Mouse (Mus musculus) olfactory bulb, adult 2 months (tissue): ENCODE measurements around the gene Tmem174. TPM values are rescaled to one million over a fixed set of nuclear protein-coding genes. Genes with fewer than 3 reads are reported as not detected.

Source experiments
- H3K27ac ChIP-seq: fragments of 200-500 bp; 2 replicates; pipeline ENCODE4 v1.5.1; 2012; ENCODE audit warnings: low read depth, low read length; ENCODE audit not compliant: insufficient read depth
- H3K4me1 ChIP-seq: fragments of 200-500 bp; 2 replicates; pipeline ENCODE4 v1.6.1; 2012; ENCODE audit warnings: low read length; ENCODE audit not compliant: control insufficient read depth, insufficient read depth
- H3K4me3 ChIP-seq: fragments of 200-500 bp; 2 replicates; pipeline ENCODE4 v1.5.1; 2012; ENCODE audit warnings: mild to moderate bottlenecking, low read depth, low read length, moderate library complexity; ENCODE audit not compliant: insufficient read depth
- CTCF ChIP-seq: fragments of 200-500 bp; IDR thresholded peaks from 2 replicates; pipeline ENCODE4 v1.5.1; 2012; ENCODE audit warnings: low read depth, mild to moderate bottlenecking, low read length, moderate library complexity; ENCODE audit not compliant: insufficient read depth
- POLR2A ChIP-seq: fragments of 200-500 bp; IDR thresholded peaks from 2 replicates; pipeline ENCODE4 v1.6.1; 2012; ENCODE audit warnings: mild to moderate bottlenecking, low read depth, low read length, moderate library complexity; ENCODE audit not compliant: insufficient read depth
- WGBS: fragments of 180-500 bp; shearing (Covaris S2); methylation state at CpG from one replicate; pipeline ENCODE4 v1.1.7; 2018; 5-methylcytosine and 5-hydroxymethylcytosine counted together
- polyA plus RNA-seq: library from polyadenylated mRNA; stranded (reverse); fragments of >200 nt; gene quantifications from 2 replicates; pipeline ENCODE4 v1.2.4, GENCODE M21; 2012; ENCODE audit warnings: low replicate concordance; ENCODE audit not compliant: missing spikeins, insufficient read depth, insufficient read length

The Tmem174 gene
- polyA plus RNA-seq, 1 experiment: not detected

DNA sequence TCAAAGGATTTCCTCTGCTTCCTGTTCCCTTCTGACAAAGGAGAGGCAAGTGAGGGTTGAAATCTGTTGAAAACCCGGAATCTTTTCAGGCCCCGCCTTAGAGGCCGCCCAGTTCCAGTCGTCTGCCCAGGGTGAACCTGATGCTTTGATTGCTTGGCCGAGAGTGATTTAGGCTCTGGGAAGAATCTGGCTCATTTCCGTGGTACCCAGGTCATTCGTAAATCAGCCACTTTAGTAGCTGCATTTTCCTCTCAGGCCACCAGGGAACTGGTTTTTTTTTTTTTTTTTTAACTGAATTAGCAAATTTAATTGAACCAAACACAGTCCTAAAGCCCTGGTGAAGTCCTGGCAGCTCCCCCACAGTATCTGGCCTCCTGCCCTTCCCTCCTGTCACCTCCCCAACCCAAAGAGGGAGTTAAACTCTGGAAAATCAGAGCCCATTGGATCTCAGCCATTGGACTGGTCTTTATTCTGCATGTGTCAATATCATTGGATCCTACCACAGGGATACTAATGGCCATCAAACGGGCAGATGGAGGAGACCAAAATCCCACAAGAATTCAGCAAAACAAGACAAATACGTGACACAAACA, 29.2 kb downstream of the Tmem174 start:
- no peak for TF ChIP-seq CTCF
- Histone ChIP-seq H3K4me1 (no peaks in the 10 kb centered on the region), H3K4me3 (no peak overlapping the region), H3K27ac (no peak overlapping the region)
- WGBS: 50% methylated on average over 9 of the region's 9 CpGs

DNA sequence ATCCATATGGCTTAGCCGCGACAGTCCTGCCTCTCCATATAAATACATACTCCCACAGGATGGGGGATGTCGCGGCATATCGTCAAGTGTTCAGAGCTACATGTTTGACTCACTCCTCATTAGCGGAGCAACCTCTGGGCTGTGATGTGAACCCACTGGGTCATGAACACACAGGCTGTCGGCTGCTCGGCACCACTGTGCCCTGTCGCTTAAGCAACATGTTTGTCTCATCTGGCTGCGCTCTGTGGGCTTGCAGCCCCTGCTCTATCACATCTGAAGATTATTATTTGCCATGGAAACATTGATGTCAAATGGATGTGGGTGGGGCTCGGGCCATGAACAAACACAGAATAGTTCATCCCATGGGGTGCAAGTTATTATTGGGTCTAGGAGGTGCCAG, 33.4 kb downstream of the Tmem174 start:
- TF ChIP-seq CTCF: no peak
- no peak for TF ChIP-seq POLR2A
- Histone ChIP-seq H3K4me3 (no peak overlapping the region), H3K4me1 (no peaks in the 10 kb centered on the region), H3K27ac (no peak overlapping the region)
- 87% methylated on average over 11 of the region's 11 CpGs for WGBS

DNA sequence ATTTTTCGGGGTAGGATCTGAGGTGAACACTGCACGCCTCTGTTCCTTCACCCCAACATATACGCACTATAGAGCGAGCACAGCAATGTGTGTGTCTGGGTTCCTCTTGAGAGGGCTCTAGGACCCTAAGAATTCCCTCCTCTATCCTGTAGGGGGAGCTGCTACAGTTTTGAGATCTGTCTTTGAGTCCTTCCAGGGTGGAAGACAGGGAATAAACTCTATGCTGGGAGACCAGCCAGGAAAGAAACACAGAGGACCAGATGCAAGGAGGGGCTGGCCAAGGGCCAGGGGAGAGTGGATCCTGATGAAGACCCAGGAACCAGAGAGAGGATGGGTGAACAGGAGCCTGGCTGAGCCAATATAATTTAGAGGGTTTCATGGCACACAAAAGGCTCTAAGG, 40.5 kb downstream of the Tmem174 start:
- whole genome bisulfite sequencing: 81% methylated on average over 4 of the region's 4 CpGs
- H3K4me3 ChIP-seq: no peak overlapping the region
- TF ChIP-seq CTCF: no peak
- no peak for TF ChIP-seq POLR2A
- no peak overlapping the region for H3K27ac ChIP-seq
- H3K4me1 ChIP-seq: no peaks in the 10 kb centered on the region

DNA sequence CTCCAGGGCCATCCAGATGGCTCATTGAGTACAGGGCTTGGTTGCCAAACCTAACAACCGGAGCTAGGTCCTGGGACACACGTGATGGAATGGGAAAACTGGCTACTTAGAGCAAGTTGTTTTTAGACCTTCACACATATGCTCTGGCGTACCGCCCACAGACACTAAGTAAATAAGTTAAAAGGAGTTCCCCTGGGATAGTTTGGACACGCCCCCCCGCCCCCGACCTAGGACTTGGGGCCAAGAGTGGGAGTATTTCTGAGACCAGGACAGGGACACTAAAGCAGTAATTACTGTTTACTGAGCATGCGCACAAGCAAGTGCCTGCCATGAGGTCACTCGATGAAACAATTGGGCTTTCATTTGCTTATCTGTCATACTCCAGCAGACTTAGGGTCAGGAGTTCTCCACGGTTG, 42.5 kb downstream of the Tmem174 start:
- H3K4me3 ChIP-seq: no peak overlapping the region
- no peak overlapping the region for H3K27ac ChIP-seq
- no peak for TF ChIP-seq POLR2A
- WGBS: 81% methylated on average over 10 of the region's 10 CpGs
- no peaks in the 10 kb centered on the region for H3K4me1 ChIP-seq

DNA sequence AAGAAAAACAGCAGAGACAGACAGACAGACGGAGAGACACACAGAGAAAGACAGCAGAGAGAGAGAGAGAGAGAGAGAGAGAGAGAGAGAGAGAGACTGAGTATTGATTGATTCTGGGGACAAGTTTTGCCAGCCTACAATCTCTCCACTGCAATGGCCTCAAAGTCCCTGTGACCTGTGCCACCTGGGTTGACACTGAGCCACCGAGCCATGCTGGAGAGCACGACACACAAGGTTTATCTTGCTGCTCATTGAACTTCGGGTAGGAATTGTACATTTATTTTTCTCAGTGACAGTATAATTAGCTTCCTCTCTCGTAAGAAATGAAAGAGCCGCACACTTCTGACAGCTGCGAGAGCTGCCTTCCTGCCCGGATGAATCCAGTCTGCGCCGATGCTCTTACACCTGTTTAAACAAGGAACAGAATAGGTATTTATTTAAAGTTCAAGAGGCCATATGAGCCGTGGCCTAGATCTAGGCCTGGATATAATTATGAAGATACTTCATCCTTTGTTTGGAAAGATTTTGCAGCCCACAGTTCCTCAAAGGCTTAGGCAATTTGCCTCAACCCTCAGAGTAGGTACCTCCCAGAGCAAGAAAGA, 43.2 kb downstream of the Tmem174 start:
- Histone ChIP-seq H3K4me1 (peaks cover under 1% of the 10 kb centered on the region), H3K27ac (no peak overlapping the region), H3K4me3 (no peak overlapping the region)
- 81% methylated on average over 11 of the region's 11 CpGs for WGBS
- TF ChIP-seq CTCF (no peak), POLR2A (no peak)

DNA sequence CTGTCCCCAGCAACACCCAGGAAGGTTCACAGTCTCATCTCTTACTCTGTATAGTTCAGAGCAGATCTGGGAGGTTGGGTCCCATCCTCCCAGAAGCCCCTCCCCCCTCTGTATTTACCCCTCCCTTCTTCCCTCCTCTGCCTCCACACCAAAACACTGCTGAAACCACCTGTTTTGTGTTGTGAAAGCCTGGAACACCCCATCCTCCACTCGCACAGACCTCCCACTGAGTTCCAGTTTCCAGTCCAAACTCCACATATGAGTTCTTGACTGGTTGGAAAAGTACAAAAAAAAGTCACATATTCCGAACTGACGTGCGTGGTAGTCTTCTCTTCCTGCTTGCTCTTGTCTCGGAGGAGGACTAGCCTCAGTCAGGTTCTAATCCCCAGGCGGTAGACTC, 45.8 kb downstream of the Tmem174 start:
- TF ChIP-seq POLR2A: no peak
- no peak overlapping the region for H3K27ac ChIP-seq
- H3K4me1 ChIP-seq: peaks cover 6% of the 10 kb centered on the region
- WGBS: 73% methylated on average over 6 of the region's 6 CpGs
- H3K4me3 ChIP-seq: no peak overlapping the region

DNA sequence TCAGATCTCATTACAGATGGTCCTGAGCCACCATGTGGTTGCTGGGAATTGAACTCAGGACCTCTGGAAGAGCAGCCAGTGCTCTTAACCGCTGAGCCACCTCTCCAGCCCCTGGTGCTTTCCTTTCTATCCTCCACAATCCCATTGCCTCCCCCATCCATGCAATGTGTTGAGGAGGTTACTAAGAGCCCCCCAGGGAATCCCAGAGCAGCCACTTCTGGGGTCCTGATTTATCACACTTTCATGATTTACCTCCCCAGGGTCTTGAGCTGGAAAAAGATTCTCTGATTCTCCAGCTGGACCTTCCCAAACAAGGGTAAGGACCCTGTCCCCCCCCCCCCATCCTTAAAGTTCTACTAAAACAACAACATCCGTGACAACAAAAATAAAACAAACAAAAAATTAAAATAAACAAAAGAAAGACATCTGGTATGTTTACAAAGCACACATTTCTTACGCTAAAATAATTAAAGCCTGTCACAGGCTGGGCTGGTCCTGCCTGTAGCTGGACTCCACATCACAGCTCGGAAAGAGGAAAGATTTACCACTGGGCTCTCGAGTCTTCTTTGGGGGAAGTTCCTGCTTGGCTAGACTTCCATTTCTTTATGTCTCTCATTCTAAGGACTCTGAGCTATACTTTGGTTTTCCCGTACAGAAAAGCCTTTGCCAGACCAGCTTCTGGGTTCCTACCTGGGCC, 46.4 kb downstream of the Tmem174 start:
- H3K4me1 ChIP-seq: peaks cover 6% of the 10 kb centered on the region
- 55% methylated on average over 6 of the region's 6 CpGs for WGBS

DNA sequence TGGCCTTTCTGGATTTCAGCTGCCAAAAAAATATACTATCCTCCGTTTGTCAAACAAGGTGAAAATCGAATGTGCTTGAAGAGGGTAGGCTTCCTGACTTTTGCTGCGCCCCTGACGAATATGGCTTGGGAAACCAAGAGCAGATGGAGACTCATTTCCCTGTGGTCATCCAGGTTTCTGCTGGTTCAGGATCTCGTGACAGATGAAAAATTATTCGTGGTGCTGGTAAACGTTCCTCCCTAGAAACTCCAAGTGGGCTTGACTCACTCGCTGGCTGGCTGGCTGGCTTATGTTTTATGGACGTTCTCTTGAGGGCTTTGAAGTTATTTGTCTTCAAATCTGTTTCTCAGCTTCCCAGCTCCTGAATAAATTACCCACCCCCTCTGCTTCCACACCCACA, 47.6 kb downstream of the Tmem174 start:
- H3K4me1 ChIP-seq: peaks cover 6% of the 10 kb centered on the region
- no peak overlapping the region for H3K27ac ChIP-seq
- TF ChIP-seq CTCF (no peak), POLR2A (no peak)
- 62% methylated on average over 9 of the region's 9 CpGs for WGBS
- no peak overlapping the region for H3K4me3 ChIP-seq

More for the DNA sequence above, 46.4 kb downstream of the Tmem174 start:
- H3K27ac ChIP-seq: no peak overlapping the region
- TF ChIP-seq POLR2A: no peak
- TF ChIP-seq CTCF: no peak
- no peak overlapping the region for H3K4me3 ChIP-seq

DNA sequence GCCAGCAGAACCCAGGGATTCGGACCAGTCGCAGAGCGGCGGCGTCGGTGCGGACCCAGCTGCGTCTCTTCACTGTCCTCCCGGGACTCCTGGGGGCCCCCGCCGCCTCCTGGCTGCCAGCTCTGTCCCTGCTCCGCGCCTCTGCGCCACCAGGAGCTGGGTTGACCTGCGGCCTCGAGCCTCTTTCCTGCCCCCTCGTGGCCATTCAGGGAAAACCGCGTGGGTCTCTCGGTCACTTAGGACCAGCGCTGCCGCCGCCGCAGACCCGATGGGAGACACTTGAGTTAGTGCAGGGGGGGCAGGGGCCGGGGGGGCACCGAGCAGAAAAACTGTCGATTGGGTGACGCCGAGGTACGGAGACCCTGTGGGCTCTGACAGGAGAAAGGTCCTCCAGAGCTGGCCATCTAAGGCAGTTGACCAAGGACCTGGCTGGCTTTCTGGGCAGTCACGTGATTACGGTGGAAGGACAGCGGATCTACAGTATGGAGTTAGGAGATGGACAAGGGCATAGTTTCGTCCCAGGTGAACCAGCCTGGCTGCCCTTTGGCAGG, 48.2 kb downstream of the Tmem174 start:
- TF ChIP-seq POLR2A (no peak), CTCF (peak; percentile 82)
- no peak overlapping the region for H3K27ac ChIP-seq
- H3K4me3 ChIP-seq: peak overlapping the region; percentile 38
- H3K4me1 ChIP-seq: peaks cover 6% of the 10 kb centered on the region
- 2% methylated on average over 35 of the region's 35 CpGs for WGBS

DNA sequence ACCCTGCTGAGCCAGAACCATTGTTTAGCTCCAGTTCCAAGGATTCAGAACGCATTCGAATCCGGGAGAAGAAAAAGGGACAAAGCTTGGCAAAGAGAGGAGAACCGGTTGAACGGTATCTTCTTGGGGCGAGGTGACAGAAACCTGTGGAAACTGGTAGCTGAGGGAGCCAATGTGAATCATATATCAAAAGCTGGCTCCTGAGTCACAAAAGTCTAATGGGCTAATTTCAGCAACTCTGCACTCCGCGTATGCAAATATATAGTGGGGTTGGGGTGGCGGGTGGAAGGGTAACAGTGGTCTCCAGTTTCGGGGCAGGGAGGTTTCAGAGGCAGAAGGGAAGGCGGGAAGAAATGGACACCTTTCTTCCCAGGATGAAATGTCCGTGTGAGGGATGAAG, 48.7 kb downstream of the Tmem174 start:
- 18% methylated on average over 12 of the region's 12 CpGs for WGBS
- H3K4me3 ChIP-seq: peak overlapping the region; percentile 38

More for the DNA sequence above, 48.7 kb downstream of the Tmem174 start:
- TF ChIP-seq POLR2A: no peak
- TF ChIP-seq CTCF: no peak
- Histone ChIP-seq H3K27ac (no peak overlapping the region), H3K4me1 (peaks cover 6% of the 10 kb centered on the region)
